Mouse (Mus musculus): ENCODE data around the gene Haspin.

Gene Haspin

GRCm38 (mm10) chr11:73087700-73088480 is 50.2 kb downstream of the Haspin start:
- DNase-seq (ENCODE audit: low spot score in 2 of 2): no peak

Data from frontal cortex, postnatal 14 days (tissue).